Mouse (Mus musculus): ENCODE results near the gene Ldhb. TPM values are rescaled to one million over a fixed set of nuclear protein-coding genes. Genes with fewer than 3 reads are reported as not detected.
"Not testable (repeated sequence)": the region's sequence is repeated elsewhere in the genome, so short reads cannot be mapped to it uniquely, and the experiment has no call there.

Gene Ldhb
- polyA plus RNA-seq, 1 experiment from 2014 or later, result 420 TPM

GRCm38 (mm10) chr6:142524635-142525308 is 17.0 kb upstream of the Ldhb start:
- 5% methylated on average over 4 of the region's 4 CpGs for WGBS
- Histone ChIP-seq H3K9me3 (ENCODE audit: control insufficient read depth, low read length) (no peaks in the 10 kb centered on the region), H3K9ac (ENCODE audit: low read length) (no peak overlapping the region), H3K27me3 (ENCODE audit: control insufficient read depth, insufficient read depth, low read length) (no peaks in the 10 kb centered on the region), H3K36me3 (ENCODE audit: control insufficient read depth, insufficient read depth, low read length) (no peaks in the 10 kb centered on the region), H3K4me2 (ENCODE audit: low read depth, low read length, severe bottlenecking) (no peak overlapping the region), H3K4me3 (ENCODE audit: low read depth, low read length) (no peak overlapping the region), H3K27ac (ENCODE audit: low read depth, low read length) (no peak overlapping the region), H3K4me1 (replicated peaks; ENCODE audit: control insufficient read depth, insufficient read depth, low read length) (no peaks in the 10 kb centered on the region)
- DNase-seq (ENCODE audit: low spot score) (peak; percentile 75), ATAC-seq (replicated peaks; ENCODE audit: low FRiP score) (peak; percentile 77)

GRCm38 (mm10) chr6:142521591-142522110 is 13.9 kb upstream of the Ldhb start:
- Histone ChIP-seq H3K27ac (ENCODE audit: low read depth, low read length) (no peak overlapping the region), H3K4me3 (ENCODE audit: low read depth, low read length) (no peak overlapping the region), H3K4me1 (replicated peaks; ENCODE audit: control insufficient read depth, insufficient read depth, low read length) (no peaks in the 10 kb centered on the region), H3K9me3 (ENCODE audit: control insufficient read depth, low read length) (no peaks in the 10 kb centered on the region), H3K4me2 (ENCODE audit: low read depth, low read length, severe bottlenecking) (no peak overlapping the region), H3K27me3 (ENCODE audit: control insufficient read depth, insufficient read depth, low read length) (no peaks in the 10 kb centered on the region), H3K9ac (ENCODE audit: low read length) (no peak overlapping the region), H3K36me3 (ENCODE audit: control insufficient read depth, insufficient read depth, low read length) (no peaks in the 10 kb centered on the region)
- DNase-seq (ENCODE audit: low spot score), result no peak
- WGBS, result 88% methylated on average over 12 of the region's 12 CpGs
- ATAC-seq (replicated peaks; ENCODE audit: low FRiP score), result no peak

DNA sequence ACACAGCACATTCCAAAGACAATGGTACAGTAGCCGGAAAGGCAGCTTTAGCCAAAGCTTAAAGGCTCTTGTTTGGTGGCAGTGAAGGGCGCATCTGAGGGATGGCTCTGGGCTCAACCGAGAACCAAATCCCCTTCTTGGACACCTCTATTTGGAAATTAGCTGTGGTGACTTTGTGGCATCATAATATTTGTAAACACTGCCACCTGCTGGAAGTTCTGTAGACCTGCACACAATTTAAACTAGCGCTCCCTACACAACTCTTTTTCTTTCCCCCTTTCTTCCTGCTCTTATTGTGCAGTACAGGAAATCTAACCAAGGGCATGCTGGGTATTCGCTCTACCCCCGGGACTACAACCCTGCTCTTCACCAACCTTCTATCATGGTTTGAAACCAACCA is 11.4 kb upstream of the Ldhb start:
- Histone ChIP-seq H3K9ac (ENCODE audit: low read length) (no peak overlapping the region), H3K27ac (ENCODE audit: low read depth, low read length) (no peak overlapping the region), H3K4me3 (ENCODE audit: low read depth, low read length) (no peak overlapping the region), H3K4me2 (ENCODE audit: low read depth, low read length, severe bottlenecking) (no peak overlapping the region), H3K27me3 (ENCODE audit: control insufficient read depth, insufficient read depth, low read length) (no peaks in the 10 kb centered on the region), H3K4me1 (replicated peaks; ENCODE audit: control insufficient read depth, insufficient read depth, low read length) (0 out of 2 replicates have a peak, but pooled peaks cover 2% of the 10 kb centered on the region), H3K9me3 (ENCODE audit: control insufficient read depth, low read length) (no peaks in the 10 kb centered on the region), H3K36me3 (ENCODE audit: control insufficient read depth, insufficient read depth, low read length) (no peaks in the 10 kb centered on the region)
- no peak for DNase-seq (ENCODE audit: low spot score)
- ATAC-seq (replicated peaks; ENCODE audit: low FRiP score), result peak; percentile 59
- 16% methylated on average over 6 of the region's 6 CpGs for WGBS

GRCm38 (mm10) chr6:142515379-142515778 is 7.6 kb upstream of the Ldhb start:
- peak; percentile 39 for DNase-seq (ENCODE audit: low spot score)
- ATAC-seq (replicated peaks; ENCODE audit: low FRiP score); H3K9ac ChIP-seq (ENCODE audit: low read length); H3K4me3 ChIP-seq (ENCODE audit: low read depth, low read length); H3K4me1 ChIP-seq (replicated peaks; ENCODE audit: control insufficient read depth, insufficient read depth, low read length); H3K27ac ChIP-seq (ENCODE audit: low read depth, low read length); H3K27me3 ChIP-seq (ENCODE audit: control insufficient read depth, insufficient read depth, low read length); H3K36me3 ChIP-seq (ENCODE audit: control insufficient read depth, insufficient read depth, low read length); H3K9me3 ChIP-seq (ENCODE audit: control insufficient read depth, low read length); H3K4me2 ChIP-seq (ENCODE audit: low read depth, low read length, severe bottlenecking): not testable (repeated sequence)
- WGBS, result 76% methylated on average over 8 of the region's 9 CpGs

GRCm38 (mm10) chr6:142514912-142515311 is 7.2 kb upstream of the Ldhb start:
- no peaks in the 10 kb centered on the region for H3K9me3 ChIP-seq (ENCODE audit: control insufficient read depth, low read length)
- WGBS, result 2% methylated on average over 10 of the region's 10 CpGs

GRCm38 (mm10) chr6:142512902-142513301 is 5.1 kb upstream of the Ldhb start:
- H3K9me3 ChIP-seq (ENCODE audit: control insufficient read depth, low read length), result no peaks in the 10 kb centered on the region
- ATAC-seq (replicated peaks; ENCODE audit: low FRiP score) (no peak), DNase-seq (ENCODE audit: low spot score) (peak; percentile 42)
- H3K4me3 ChIP-seq (ENCODE audit: low read depth, low read length), result no peak overlapping the region
- H3K9ac ChIP-seq (ENCODE audit: low read length), result no peak overlapping the region
- no peaks in the 10 kb centered on the region for H3K36me3 ChIP-seq (ENCODE audit: control insufficient read depth, insufficient read depth, low read length)
- H3K27ac ChIP-seq (ENCODE audit: low read depth, low read length), result no peak overlapping the region
- peaks cover 2% of the 10 kb centered on the region; the same call in 1 of the 2 replicates for H3K4me1 ChIP-seq (replicated peaks; ENCODE audit: control insufficient read depth, insufficient read depth, low read length)
- H3K27me3 ChIP-seq (ENCODE audit: control insufficient read depth, insufficient read depth, low read length), result peaks cover 2% of the 10 kb centered on the region; the same call in 1 of the 2 replicates
- no peak overlapping the region for H3K4me2 ChIP-seq (ENCODE audit: low read depth, low read length, severe bottlenecking)
- 58% methylated on average over 3 of the region's 3 CpGs for WGBS

More at GRCm38 (mm10) chr6:142514912-142515311, 7.2 kb upstream of the Ldhb start:
- Histone ChIP-seq H3K27me3 (ENCODE audit: control insufficient read depth, insufficient read depth, low read length) (no peaks in the 10 kb centered on the region), H3K4me1 (replicated peaks; ENCODE audit: control insufficient read depth, insufficient read depth, low read length) (peaks cover 2% of the 10 kb centered on the region; the same call in 1 of the 2 replicates), H3K36me3 (ENCODE audit: control insufficient read depth, insufficient read depth, low read length) (no peaks in the 10 kb centered on the region), H3K27ac (ENCODE audit: low read depth, low read length) (no peak overlapping the region), H3K9ac (ENCODE audit: low read length) (no peak overlapping the region), H3K4me2 (ENCODE audit: low read depth, low read length, severe bottlenecking) (no peak overlapping the region), H3K4me3 (ENCODE audit: low read depth, low read length) (no peak overlapping the region)
- peak; percentile 82 for DNase-seq (ENCODE audit: low spot score)
- no peak for ATAC-seq (replicated peaks; ENCODE audit: low FRiP score)

DNA sequence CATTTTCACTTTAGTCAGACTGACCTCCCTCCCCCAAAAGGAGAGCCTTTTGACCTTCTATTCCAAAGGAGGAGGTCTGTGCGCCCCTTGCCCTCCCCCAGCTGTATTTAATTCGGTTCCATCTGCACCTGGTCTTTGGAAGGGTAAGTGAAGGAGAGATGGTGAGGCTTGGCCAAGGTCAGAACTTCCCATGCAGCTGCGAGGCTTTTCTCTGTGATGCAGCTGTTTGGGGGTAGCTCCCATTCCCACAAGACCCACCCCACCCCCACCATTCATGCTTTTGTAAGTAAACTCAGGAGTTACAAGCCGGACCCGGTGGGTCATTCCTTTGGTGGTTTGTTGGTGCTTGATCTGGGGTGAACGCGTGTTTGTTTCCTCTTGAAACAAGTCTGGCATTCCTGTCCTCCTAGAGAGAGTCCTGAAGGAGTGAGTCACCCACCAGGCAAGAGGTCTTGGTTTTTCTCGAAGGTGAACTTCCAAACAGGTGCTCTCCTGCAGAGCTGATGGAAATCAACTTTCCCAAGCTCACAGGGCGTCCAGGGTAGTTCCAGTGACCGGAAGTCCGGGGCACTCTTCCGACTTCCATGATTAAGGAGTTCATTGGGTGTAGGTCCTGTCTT is 3.9 kb upstream of the Ldhb start:
- no peak for ATAC-seq (replicated peaks; ENCODE audit: low FRiP score)
- H3K9me3 ChIP-seq (ENCODE audit: control insufficient read depth, low read length), result no peaks in the 10 kb centered on the region
- H3K27ac ChIP-seq (ENCODE audit: low read depth, low read length), result no peak overlapping the region
- peaks cover 2% of the 10 kb centered on the region; the same call in 1 of the 2 replicates for H3K27me3 ChIP-seq (ENCODE audit: control insufficient read depth, insufficient read depth, low read length)
- peaks cover 2% of the 10 kb centered on the region; the same call in 1 of the 2 replicates for H3K4me1 ChIP-seq (replicated peaks; ENCODE audit: control insufficient read depth, insufficient read depth, low read length)
- H3K4me3 ChIP-seq (ENCODE audit: low read depth, low read length), result no peak overlapping the region
- 20% methylated on average over 12 of the region's 12 CpGs for WGBS
- H3K9ac ChIP-seq (ENCODE audit: low read length), result no peak overlapping the region
- no peaks in the 10 kb centered on the region for H3K36me3 ChIP-seq (ENCODE audit: control insufficient read depth, insufficient read depth, low read length)
- H3K4me2 ChIP-seq (ENCODE audit: low read depth, low read length, severe bottlenecking), result no peak overlapping the region
- peak; percentile 46 for DNase-seq (ENCODE audit: low spot score)

DNA sequence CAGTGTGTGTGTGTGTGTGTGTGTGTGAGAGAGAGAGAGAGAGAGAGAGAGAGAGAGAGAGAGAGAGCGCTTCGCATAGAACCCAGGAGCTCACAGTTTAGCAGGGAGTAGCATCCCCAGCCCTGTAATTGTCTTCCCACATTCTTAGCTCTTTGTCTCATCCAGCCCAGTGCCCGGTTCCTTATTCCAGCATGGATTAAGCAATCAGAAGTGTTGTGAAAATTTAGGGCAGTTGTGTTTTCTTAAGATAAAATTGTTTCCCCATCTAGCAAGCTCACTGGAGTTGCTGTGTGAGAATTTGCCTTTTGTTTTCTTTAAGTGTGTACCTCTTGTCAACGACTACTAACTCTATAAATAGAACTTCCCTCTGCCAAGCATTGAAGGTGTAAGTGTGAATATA is 906 bp upstream of the Ldhb start:
- no peak overlapping the region for H3K4me3 ChIP-seq (ENCODE audit: low read depth, low read length)
- WGBS, result 16% methylated on average over 4 of the region's 4 CpGs
- H3K36me3 ChIP-seq (ENCODE audit: control insufficient read depth, insufficient read depth, low read length), result no peaks in the 10 kb centered on the region
- peak overlapping the region; percentile 51; the same call in 1 of the 2 replicates for H3K9ac ChIP-seq (ENCODE audit: low read length)
- H3K4me1 ChIP-seq (replicated peaks; ENCODE audit: control insufficient read depth, insufficient read depth, low read length), result no peaks in the 10 kb centered on the region; the same call in 1 of the 2 replicates
- no peak overlapping the region for H3K27ac ChIP-seq (ENCODE audit: low read depth, low read length)
- no peak overlapping the region for H3K4me2 ChIP-seq (ENCODE audit: low read depth, low read length, severe bottlenecking)
- H3K9me3 ChIP-seq (ENCODE audit: control insufficient read depth, low read length), result no peaks in the 10 kb centered on the region
- ATAC-seq (replicated peaks; ENCODE audit: low FRiP score) (no peak), DNase-seq (ENCODE audit: low spot score) (no peak)
- H3K27me3 ChIP-seq (ENCODE audit: control insufficient read depth, insufficient read depth, low read length), result peaks cover 2% of the 10 kb centered on the region; the same call in 1 of the 2 replicates
